Mouse (Mus musculus) A20 (cell line): ENCODE data around the gene Xrcc4.
A peak's percentile ranks its signal among the peaks of the same experiment; 100 is the strongest.
"Not testable (repeated sequence)": the region's sequence is repeated elsewhere in the genome, so short reads cannot be mapped to it uniquely, and the experiment has no call there.

ENCODE experiments used
- DNase-seq: peaks from one replicate; pipeline ENCODE4 v3.0.0-alpha.2; 2011; ENCODE audit warnings: low read depth, low spot score

The Xrcc4 gene

DNA sequence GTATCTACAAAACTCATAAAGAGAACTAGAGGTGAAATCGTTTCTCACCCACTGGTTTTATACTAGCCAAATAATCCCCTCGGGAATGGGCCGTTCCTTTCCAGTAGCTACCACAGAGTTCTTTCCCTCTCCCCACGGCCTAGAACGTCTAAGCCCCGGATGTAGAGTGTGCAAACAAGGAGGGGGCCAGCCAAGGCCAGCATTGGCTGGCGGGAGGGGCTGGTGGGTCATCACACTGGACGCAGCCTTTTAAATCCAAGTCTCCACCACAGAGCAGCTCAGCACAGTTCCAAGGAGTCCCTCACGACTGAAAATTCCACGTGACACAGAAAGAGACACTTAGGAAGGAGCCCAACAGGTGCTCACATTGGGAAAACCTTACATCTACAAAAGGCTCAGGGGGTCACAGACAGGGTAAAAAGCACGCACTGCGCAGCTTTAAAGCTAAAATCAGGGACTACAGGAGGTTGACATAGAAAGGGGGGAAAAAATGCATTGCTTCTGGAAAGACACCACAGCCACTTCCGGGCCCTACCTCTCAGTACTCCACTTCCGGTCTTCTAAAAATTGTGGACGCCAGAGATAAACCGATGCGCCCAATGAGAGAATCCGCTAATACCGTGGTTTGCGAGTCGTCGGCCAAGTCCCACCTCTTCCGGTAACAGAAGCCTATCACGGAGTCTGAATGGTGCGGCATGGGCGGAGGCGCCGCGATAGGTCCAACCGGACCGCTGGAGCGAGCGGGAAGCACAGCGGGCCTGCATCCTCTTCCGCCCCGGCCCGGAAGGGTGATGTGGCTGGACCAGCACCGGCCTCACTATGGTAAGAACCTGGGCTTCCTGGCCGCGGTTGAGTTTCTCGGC is at the start of gene Xrcc4, which contains the start of gene Tmem167:
TSS of gene Xrcc4 (minus strand) at position 647 of the 863 bp plus-strand sequence.
TSS of gene Tmem167 (plus strand) at position 162 of the 863 bp plus-strand sequence.
- DNase-seq = peak; percentile 97

DNA sequence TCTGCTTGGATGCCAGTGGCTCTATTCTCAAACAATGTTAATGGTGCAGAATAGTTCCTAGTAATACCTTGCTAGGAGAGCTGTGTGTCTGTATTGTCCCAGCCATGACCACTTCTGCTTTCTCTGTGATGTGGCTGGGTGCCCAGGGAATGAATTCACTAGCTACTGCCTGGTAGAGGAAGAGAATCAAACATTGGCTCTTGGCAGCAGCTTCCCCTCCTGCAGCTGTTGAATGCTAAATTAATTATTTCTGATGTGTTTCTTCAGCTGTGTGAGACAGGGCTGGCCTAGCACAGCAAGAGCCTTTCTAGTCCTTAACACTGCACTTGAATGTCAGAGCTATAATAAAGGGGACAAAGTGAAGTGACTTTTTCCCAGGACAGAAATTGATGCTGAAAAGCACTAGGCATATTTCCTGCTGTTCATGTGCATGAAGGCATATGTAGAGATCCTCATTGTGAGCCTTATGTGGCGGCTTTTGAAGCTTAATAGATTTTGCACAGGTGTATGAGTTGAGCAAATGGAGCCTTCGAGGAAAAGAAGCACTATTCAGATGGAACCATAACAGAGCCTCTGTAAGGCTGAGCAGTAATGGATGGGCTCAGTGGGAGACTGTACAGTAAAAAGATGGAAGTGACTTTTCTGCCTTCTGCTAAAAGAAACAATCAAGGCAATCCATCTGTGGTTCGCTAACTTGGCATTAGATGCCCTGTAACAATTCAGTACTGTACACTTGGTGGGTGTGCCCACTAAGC is 46.9 kb upstream of the Xrcc4 start:
- peak; percentile 62 for DNase-seq

- DNase-seq = no peak
These were observed 22.3 kb upstream of the Xrcc4 start for GRCm38 (mm10) chr13:90111681-90112080.

DNA sequence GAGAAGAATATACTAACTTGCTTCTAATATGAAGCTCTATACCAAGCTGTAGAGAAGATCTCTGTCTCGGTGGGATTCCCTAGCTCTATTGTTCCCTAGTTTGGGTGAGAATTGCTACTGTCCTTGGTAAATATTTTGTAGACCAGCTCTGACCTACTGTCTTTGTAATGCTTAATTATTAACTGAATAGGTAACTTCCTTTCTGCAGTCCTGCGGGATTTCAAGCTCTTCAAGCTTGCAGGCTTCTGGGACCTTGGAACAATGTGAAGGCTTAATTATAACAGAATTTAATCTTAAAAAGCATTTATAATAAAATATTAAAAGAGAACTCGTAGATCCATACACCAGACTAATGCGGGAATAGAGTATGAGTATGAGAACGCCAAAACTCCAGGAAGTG is 19.3 kb upstream of the Xrcc4 start:
- DNase-seq = not testable (repeated sequence)

DNA sequence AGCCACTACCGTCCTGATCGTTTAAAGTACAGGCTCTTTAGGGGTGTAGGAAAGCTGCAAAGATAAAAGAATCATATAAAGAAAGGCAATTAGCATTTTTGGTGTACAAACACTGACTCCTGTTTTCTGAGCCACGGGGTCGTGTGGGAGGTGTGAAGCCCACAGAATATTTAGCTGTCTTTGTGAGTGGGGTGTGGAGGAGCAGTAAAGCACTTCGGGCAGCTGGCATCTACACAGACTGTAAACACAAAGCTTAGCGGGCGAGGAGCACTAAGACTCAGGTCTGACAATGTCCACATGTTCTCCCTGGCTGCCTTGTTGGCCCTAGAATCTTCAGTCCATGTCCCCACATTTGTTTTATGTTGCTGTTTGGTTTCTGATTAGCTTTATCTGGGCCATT is 16.7 kb upstream of the Xrcc4 start:
- DNase-seq = no peak

DNA sequence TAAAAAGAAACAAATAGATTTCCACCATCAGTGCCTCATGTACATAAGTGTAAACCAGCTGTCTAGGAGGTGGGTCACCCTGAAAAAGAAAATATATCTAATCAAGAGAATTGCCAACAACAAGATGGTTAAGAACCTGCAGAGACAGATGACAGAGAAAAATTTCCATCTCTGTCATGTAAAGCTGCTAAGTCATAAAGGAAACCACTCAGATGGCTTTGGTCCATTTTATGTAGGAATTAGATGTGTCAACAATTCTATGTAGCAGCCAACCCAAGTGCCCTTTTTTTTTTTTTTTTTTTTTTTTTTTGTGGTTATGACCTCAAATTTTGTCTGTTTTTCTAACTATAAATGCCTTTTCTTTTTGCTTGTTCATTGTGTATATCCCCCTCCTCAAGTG is 12.1 kb upstream of the Xrcc4 start:
- no peak for DNase-seq

GRCm38 (mm10) chr13:90089825-90090183 is 396 bp upstream of the Xrcc4 start:
- DNase-seq = no peak

GRCm38 (mm10) chr13:90061877-90062276 is 27.5 kb downstream of the Xrcc4 start:
- DNase-seq = peak; percentile 18

DNA sequence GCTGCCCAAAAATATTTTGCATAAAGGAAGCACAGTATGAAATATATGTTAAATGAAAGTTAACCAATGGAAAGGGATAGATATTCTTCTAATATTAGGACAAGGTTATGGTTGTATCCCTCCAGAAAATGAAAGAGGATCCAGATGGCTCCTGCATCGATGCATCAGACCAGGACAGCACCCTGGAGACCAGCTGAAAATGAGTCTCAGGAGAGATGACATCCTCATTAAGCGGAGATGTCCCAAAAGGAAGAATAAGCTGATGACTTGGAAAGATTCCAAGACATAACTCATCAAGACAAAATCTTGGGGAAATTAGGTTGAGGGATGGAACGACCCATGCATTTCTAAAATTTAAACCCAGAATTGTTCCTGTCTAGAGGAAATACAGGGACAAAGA is 37.0 kb downstream of the Xrcc4 start:
- DNase-seq = no peak

- DNase-seq = peak; percentile 55
These were observed 37.7 kb downstream of the Xrcc4 start for GRCm38 (mm10) chr13:90051735-90052134.

- DNase-seq = no peak
These were observed 49.8 kb downstream of the Xrcc4 start for GRCm38 (mm10) chr13:90039613-90040012.

GRCm38 (mm10) chr13:90032977-90033376 is 56.4 kb downstream of the Xrcc4 start:
- DNase-seq = no peak

GRCm38 (mm10) chr13:90032523-90032922 is 56.9 kb downstream of the Xrcc4 start:
- no peak for DNase-seq

- DNase-seq = no peak
These were observed 58.5 kb downstream of the Xrcc4 start for GRCm38 (mm10) chr13:90030911-90031310.

DNA sequence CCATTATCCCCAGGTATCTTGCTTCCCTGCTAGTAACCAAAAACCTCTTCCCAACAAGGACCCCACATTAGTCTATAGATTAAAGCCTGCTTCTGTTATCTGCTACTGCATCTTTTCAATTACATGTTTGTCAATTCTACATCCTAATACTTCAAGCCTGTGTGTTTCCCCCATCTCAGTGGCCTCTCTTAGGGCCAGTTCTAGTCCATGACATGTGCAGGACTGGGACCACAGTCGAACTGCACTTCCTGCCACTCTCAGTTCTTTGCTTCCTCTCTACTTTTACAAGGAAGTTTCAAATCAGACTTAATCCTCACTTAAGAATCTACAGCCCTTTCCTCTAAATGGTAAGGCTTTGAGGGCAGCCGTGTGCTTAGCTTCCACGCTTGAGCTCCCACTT is 76.8 kb downstream of the Xrcc4 start:
- no peak for DNase-seq

GRCm38 (mm10) chr13:90012198-90012597 is 77.2 kb downstream of the Xrcc4 start:
- no peak for DNase-seq

GRCm38 (mm10) chr13:90011129-90011528 is 78.3 kb downstream of the Xrcc4 start:
- DNase-seq = no peak

DNA sequence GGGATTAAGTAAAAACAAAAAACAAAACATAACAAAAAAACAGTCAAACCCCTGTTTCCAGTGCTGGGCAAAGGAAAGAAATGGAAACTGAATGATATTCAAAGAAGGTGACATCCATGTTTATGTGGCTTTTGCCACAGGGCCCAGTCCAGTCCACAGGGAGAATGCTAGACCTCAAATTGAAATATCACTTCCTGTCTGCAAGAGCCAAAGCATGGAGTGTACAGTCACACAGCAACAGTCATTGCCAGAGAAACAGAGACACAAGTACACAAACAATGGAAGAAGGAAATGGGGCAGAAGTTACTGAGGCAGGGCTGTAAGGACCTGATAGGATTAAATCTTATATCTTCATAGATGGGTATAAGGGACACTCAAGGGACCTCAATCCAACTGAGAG is 79.6 kb downstream of the Xrcc4 start:
- no peak for DNase-seq

DNA sequence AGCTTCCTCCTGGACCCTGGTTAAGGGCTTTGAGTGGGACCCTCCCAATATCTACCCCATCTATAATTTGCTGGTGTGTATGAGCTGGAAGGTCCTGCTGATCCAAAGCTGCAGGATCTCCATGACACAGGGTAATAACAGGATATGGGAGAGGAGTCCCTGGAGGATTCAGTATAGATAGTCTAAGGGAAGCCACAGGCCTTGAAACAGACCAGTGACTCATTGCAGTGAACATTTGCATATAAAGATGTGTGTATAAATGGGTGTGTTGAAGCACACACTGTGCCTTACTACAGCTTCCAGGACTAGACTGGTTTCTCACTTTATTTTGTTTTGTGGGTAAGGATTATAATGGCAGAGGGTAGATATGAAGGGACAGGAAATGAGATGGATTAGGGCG is 83.8 kb downstream of the Xrcc4 start:
- no peak for DNase-seq

- DNase-seq = no peak
These were observed 91.9 kb downstream of the Xrcc4 start for GRCm38 (mm10) chr13:89997531-89997930.

- no peak for DNase-seq
These were observed 103.3 kb downstream of the Xrcc4 start for GRCm38 (mm10) chr13:89986087-89986486.

DNA sequence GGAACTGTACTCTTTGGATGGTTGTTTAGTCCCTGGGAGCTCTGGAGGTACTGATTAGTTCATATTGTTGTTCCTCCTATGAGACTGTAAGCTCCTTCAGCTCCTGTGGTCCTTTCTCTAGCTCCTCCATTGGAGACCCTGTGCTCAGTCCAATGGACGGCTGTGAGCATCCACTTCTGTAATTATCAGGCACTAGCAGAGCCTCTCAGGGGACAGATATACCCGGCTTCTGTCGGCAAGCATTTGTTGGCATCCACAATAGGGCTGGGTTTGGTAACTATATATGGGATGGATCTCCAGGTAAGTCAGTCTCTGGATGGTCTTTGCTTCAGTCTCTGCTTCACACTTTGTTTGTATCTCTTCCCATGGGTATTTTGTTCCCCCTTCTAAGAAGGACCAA is 118.5 kb downstream of the Xrcc4 start:
- DNase-seq = no peak

DNA sequence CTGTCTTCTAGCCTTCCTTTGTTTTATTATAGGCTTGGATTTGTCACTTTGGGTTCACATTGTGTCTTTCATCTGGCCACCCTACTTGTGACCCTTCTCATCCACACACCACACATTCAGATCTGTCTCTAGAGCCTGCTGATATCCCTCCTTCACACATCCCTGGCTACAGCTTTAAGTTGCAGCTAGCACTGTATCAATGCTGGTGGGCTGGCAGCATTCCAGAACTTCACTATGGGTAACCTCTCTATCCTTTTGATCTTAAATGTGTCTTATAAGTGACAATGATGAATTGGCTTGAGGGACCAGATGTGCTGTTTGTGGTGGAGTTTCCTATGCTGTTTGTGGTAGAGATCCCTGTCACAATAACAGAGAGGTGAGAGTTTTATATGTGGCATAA is 120.7 kb downstream of the Xrcc4 start:
- DNase-seq = no peak
